Mouse (Mus musculus) C2C12 (cell line): ENCODE data around the gene Nfx1. TPM values are rescaled to one million over a fixed set of nuclear protein-coding genes. Genes with fewer than 3 reads are reported as not detected.

Source experiments
- H3K27me3 ChIP-seq: one replicate; pipeline ENCODE4 v1.6.1; 2011; ENCODE audit not compliant: control insufficient read depth, insufficient read depth, insufficient read length
- H3K36me3 ChIP-seq: one replicate; pipeline ENCODE4 v1.6.1; 2011; ENCODE audit not compliant: control insufficient read depth, insufficient read depth
- H3K4me3 ChIP-seq: one replicate; pipeline ENCODE4 v1.5.1; 2011; ENCODE audit warnings: mild to moderate bottlenecking, control low read depth; ENCODE audit not compliant: poor library complexity, insufficient read depth, severe bottlenecking
- H3K79me2 ChIP-seq: one replicate; pipeline ENCODE4 v1.6.1; 2011; ENCODE audit not compliant: control insufficient read depth, insufficient read depth
- H3K79me3 ChIP-seq: one replicate; pipeline ENCODE4 v1.6.1; 2011; ENCODE audit warnings: low read depth, control low read depth
- H3ac ChIP-seq: one replicate; pipeline ENCODE3; 2011; ENCODE audit warnings: low read depth; ENCODE audit not compliant: control insufficient read depth, insufficient read length
- CEBPB ChIP-seq: IDR thresholded peaks from one replicate; pipeline ENCODE4 v1.6.1; 2011; ENCODE audit warnings: low read depth, mild to moderate bottlenecking, control low read depth, moderate library complexity
- CTCF ChIP-seq: IDR thresholded peaks from one replicate; pipeline ENCODE4 v1.5.1; 2011; ENCODE audit not compliant: control insufficient read depth, insufficient read depth, insufficient read length
- FOSL1 ChIP-seq: IDR thresholded peaks from one replicate; pipeline ENCODE4 v1.8.0; 2011; ENCODE audit warnings: mild to moderate bottlenecking, low read length; ENCODE audit not compliant: poor library complexity, insufficient read depth, severe bottlenecking
- MAX ChIP-seq: IDR thresholded peaks from one replicate; pipeline ENCODE4 v1.6.1; 2011; ENCODE audit warnings: mild to moderate bottlenecking, control low read depth
- MYOD1 ChIP-seq: IDR thresholded peaks from one replicate; pipeline ENCODE4 v1.6.1; 2011; ENCODE audit warnings: low read depth; ENCODE audit not compliant: control insufficient read depth, insufficient read length
- MYOG ChIP-seq: IDR thresholded peaks from one replicate; pipeline ENCODE4 v1.6.1; 2011; ENCODE audit not compliant: control insufficient read depth, insufficient read length; ENCODE audit errors: extremely low read depth
- USF1 ChIP-seq: IDR thresholded peaks from one replicate; pipeline ENCODE4 v1.6.1; 2011; ENCODE audit warnings: low read depth, mild to moderate bottlenecking, control low read depth, moderate library complexity
- polyA plus RNA-seq: library from polyadenylated mRNA; unstranded; fragments of >200 nt; fragmentation: generic; extraction: Trizol; gene quantifications from one replicate; pipeline ENCODE4 v1.2.1, GENCODE M21; 2012; ENCODE audit warnings: missing spikeins

Gene Nfx1
- polyA plus RNA-seq, 1 experiment, result 29.0 TPM

DNA sequence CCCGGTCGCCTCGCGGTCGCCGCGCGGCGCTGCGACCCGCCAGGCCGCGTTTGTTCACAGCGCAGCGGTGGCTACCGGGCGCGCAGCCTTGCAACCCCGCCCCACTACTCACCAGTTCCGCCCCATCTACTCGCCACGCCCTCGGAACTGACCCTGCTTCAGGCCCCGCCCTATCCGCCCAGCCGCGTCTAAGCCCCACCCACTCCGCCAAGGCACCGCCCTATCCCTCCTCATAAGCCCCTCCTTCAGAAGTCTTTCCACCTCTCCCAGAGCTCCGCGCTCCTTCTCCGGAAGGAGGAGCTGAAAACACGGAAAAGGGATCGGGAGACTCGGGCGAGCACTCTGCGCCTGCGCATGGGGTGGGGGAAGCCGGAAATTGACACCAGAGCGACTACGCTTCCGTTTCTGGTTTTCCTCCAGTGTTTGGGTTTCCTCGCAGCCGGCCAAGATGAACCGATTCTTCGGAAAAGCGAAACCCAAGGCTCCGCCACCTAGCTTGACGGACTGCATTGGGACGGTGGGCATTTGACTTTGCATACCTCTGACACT, 22.5 kb upstream of the Nfx1 start, which contains the start of the genes Bag1 and Chmp5:
TSS of gene Bag1 (minus strand) at position 135 of the 549 bp plus-strand sequence.
TSS of gene Chmp5 (plus strand) at position 248 of the 549 bp plus-strand sequence.
- H3K36me3 ChIP-seq, result peaks cover 62% of the 10 kb centered on the region
- TF ChIP-seq MYOD1 (no peak), CTCF (no peak), FOSL1 (no peak), MAX (no peak), USF1 (no peak), MYOG (no peak), CEBPB (no peak)
- H3K4me3 ChIP-seq, result peak within 1 kb of the TSS; percentile 70
- H3K79me3 ChIP-seq, result peaks cover 37% of the 10 kb centered on the region
- H3K79me2 ChIP-seq, result peaks cover 57% of the 10 kb centered on the region
- H3ac ChIP-seq, result peak within 1 kb of the TSS; percentile 88
- H3K27me3 ChIP-seq, result no peaks in the 10 kb centered on the region

DNA sequence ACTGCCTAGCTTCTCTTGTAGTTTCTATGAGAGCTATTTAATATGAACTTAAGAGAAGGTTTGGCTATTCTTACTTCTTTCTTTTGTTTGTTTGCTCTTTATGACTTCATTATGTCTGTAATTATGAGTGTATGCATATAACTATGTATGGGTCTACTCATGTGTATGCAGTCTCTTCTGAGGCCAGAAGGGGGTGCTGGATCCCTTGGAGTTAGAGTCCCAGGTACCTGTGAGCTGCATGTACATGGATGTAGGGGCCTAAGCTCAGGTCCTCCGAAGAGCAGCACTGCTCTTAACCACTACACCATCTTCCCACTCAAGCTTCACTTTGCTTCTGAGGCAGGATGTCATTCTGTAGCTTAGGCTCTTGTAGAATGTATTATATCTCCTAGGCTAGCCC, 17.2 kb upstream of the Nfx1 start:
- no peaks in the 10 kb centered on the region for H3K27me3 ChIP-seq
- H3K79me2 ChIP-seq, result peaks cover 18% of the 10 kb centered on the region
- no peak overlapping the region for H3ac ChIP-seq
- H3K4me3 ChIP-seq, result no peak overlapping the region
- peaks cover 76% of the 10 kb centered on the region for H3K36me3 ChIP-seq
- peaks cover 18% of the 10 kb centered on the region for H3K79me3 ChIP-seq
- TF ChIP-seq CTCF (no peak), MYOG (no peak), FOSL1 (no peak), MYOD1 (no peak)

DNA sequence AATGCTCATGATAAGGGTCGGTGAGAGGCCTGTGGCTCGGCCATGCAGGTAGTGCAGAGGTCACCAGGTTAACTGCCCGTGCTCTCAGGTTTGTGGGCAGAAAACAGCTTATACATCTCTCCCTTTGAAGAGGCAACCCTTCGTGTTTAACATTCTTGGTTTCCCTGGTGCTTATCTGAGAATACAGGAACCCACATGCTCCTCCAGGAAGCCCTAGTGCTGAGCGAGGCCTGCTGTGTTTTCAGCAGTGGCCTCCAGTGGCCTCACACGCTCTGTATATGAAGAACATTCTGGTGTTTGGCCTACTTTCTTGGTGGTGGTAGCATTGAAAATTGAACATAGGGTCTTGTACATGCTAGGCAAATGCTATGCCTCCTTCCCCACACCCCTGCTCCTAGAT, 14.8 kb upstream of the Nfx1 start:
- H3K79me3 ChIP-seq, result peaks cover 2% of the 10 kb centered on the region
- H3K27me3 ChIP-seq, result no peaks in the 10 kb centered on the region
- peaks cover 85% of the 10 kb centered on the region for H3K36me3 ChIP-seq
- TF ChIP-seq MYOD1 (no peak), MYOG (no peak), CEBPB (no peak), CTCF (no peak), FOSL1 (no peak), MAX (no peak), USF1 (no peak)
- H3ac ChIP-seq, result no peak overlapping the region
- H3K79me2 ChIP-seq, result no peaks in the 10 kb centered on the region
- H3K4me3 ChIP-seq, result no peak overlapping the region

- no peak for TF ChIP-seq CTCF
- no peak for TF ChIP-seq MYOD1
- TF ChIP-seq FOSL1, result no peak
- no peak for TF ChIP-seq USF1
- TF ChIP-seq MYOG, result no peak
- peaks cover 85% of the 10 kb centered on the region for H3K36me3 ChIP-seq
- H3ac ChIP-seq, result no peak overlapping the region
These were observed 7.2 kb upstream of the Nfx1 start for GRCm38 (mm10) chr4:40963536-40963935.

GRCm38 (mm10) chr4:40969161-40969560, 1.5 kb upstream of the Nfx1 start:
- Histone ChIP-seq H3ac (no peak overlapping the region), H3K79me3 (peaks cover 27% of the 10 kb centered on the region), H3K79me2 (peaks cover 41% of the 10 kb centered on the region), H3K27me3 (no peaks in the 10 kb centered on the region), H3K36me3 (peaks cover 33% of the 10 kb centered on the region), H3K4me3 (no peak overlapping the region)
- no peak for TF ChIP-seq CTCF
- no peak for TF ChIP-seq MYOG
- no peak for TF ChIP-seq MAX
- no peak for TF ChIP-seq FOSL1
- no peak for TF ChIP-seq MYOD1
- no peak for TF ChIP-seq CEBPB
- TF ChIP-seq USF1, result no peak

More at GRCm38 (mm10) chr4:40963536-40963935, 7.2 kb upstream of the Nfx1 start:
- no peaks in the 10 kb centered on the region for H3K27me3 ChIP-seq
- no peaks in the 10 kb centered on the region for H3K79me2 ChIP-seq
- no peak overlapping the region for H3K4me3 ChIP-seq
- no peaks in the 10 kb centered on the region for H3K79me3 ChIP-seq
